9 mouse cellular contexts compared by ENCODE assay signal in genomic region chr5:114101873-114102272, GRCm38 (mm10). TPM values are rescaled to one million over a fixed set of nuclear protein-coding genes. Genes with fewer than 3 reads are reported as not detected.
"Had no signal": no experiment of that assay in that cellular context is flagged by ENCODE, and none has a peak within 500 bp of the region (broad histone marks: within the 10 kb centered on the region; RNA-seq: fewer than 3 reads in every experiment).

No protein-coding gene starts in this region.

- DNase-seq: kidney, postnatal 14 days; layer of hippocampus, postnatal 36 days; left cerebral cortex, postnatal 4 days; lung, adult 18-20 months; right cerebral cortex, adult 18-20 months; right cerebral cortex, postnatal 25 days; thymus, postnatal 4 days had no signal

RNA-seq across cellular contexts. Expression of gene Svop, which starts 10.5 kb away (rescaled TPM):
- total RNA-seq: liver, adult 2 months; megakaryocyte-erythroid progenitor cell, adult 5-6 weeks had no signal
